Mouse (Mus musculus): Measurements from ENCODE around the gene Klhl26. TPM values are rescaled to one million over a fixed set of nuclear protein-coding genes. Genes with fewer than 3 reads are reported as not detected.

The Klhl26 gene
- polyA plus RNA-seq, 1 experiment from 2014 or later = 26.8 TPM

- Histone ChIP-seq H3K4me3 (ENCODE audit: low read length) (no peak overlapping the region), H3K36me3 (ENCODE audit: insufficient read depth, low read length) (no peaks in the 10 kb centered on the region), H3K9me3 (ENCODE audit: low read length) (no peaks in the 10 kb centered on the region), H3K27me3 (ENCODE audit: insufficient read depth, low read length) (no peaks in the 10 kb centered on the region), H3K4me2 (replicated peaks; ENCODE audit: low read depth, low read length) (no peak overlapping the region), H3K9ac (replicated peaks; ENCODE audit: low read length) (no peak overlapping the region), H3K4me1 (ENCODE audit: insufficient read depth, low read length) (peaks cover 9% of the 10 kb centered on the region), H3K27ac (ENCODE audit: low read length) (no peak overlapping the region)
- 93% methylated on average over 5 of the region's 5 CpGs for WGBS
- ATAC-seq (ENCODE audit: low FRiP score, low TSS enrichment) = no peak
These were observed 41.6 kb downstream of the Klhl26 start for GRCm38 (mm10) chr8:70435156-70435555.

- Histone ChIP-seq H3K9me3 (ENCODE audit: low read length) (no peaks in the 10 kb centered on the region), H3K4me1 (ENCODE audit: insufficient read depth, low read length) (no peaks in the 10 kb centered on the region; the same call in 1 of the 2 replicates), H3K27me3 (ENCODE audit: insufficient read depth, low read length) (no peaks in the 10 kb centered on the region), H3K36me3 (ENCODE audit: insufficient read depth, low read length) (no peaks in the 10 kb centered on the region), H3K4me3 (ENCODE audit: low read length) (no peak overlapping the region), H3K27ac (ENCODE audit: low read length) (no peak overlapping the region), H3K9ac (replicated peaks; ENCODE audit: low read length) (no peak overlapping the region), H3K4me2 (replicated peaks; ENCODE audit: low read depth, low read length) (no peak overlapping the region)
- WGBS = 42% methylated on average over 4 of the region's 4 CpGs
- no peak for ATAC-seq (ENCODE audit: low FRiP score, low TSS enrichment)
These were observed 43.7 kb downstream of the Klhl26 start for GRCm38 (mm10) chr8:70432991-70433536.

- ATAC-seq (ENCODE audit: low FRiP score, low TSS enrichment) = no peak
- Histone ChIP-seq H3K27ac (ENCODE audit: low read length) (no peak overlapping the region), H3K9ac (replicated peaks; ENCODE audit: low read length) (no peak overlapping the region), H3K4me3 (ENCODE audit: low read length) (no peak overlapping the region), H3K27me3 (ENCODE audit: insufficient read depth, low read length) (no peaks in the 10 kb centered on the region), H3K4me1 (ENCODE audit: insufficient read depth, low read length) (no peaks in the 10 kb centered on the region), H3K4me2 (replicated peaks; ENCODE audit: low read depth, low read length) (no peak overlapping the region), H3K36me3 (ENCODE audit: insufficient read depth, low read length) (no peaks in the 10 kb centered on the region), H3K9me3 (ENCODE audit: low read length) (no peaks in the 10 kb centered on the region)
- 96% methylated on average over 4 of the region's 4 CpGs for WGBS
These were observed 45.6 kb downstream of the Klhl26 start for GRCm38 (mm10) chr8:70431213-70431612.

GRCm38 (mm10) chr8:70426300-70426907 is 50.4 kb downstream of the Klhl26 start:
- WGBS = 88% methylated on average over 2 of the region's 2 CpGs
- Histone ChIP-seq H3K27me3 (ENCODE audit: insufficient read depth, low read length) (no peaks in the 10 kb centered on the region), H3K9me3 (ENCODE audit: low read length) (no peaks in the 10 kb centered on the region), H3K9ac (replicated peaks; ENCODE audit: low read length) (no peak overlapping the region), H3K4me1 (ENCODE audit: insufficient read depth, low read length) (0 out of 2 replicates have a peak, but pooled peaks cover under 1% of the 10 kb centered on the region), H3K36me3 (ENCODE audit: insufficient read depth, low read length) (no peaks in the 10 kb centered on the region), H3K4me2 (replicated peaks; ENCODE audit: low read depth, low read length) (no peak overlapping the region), H3K4me3 (ENCODE audit: low read length) (no peak overlapping the region), H3K27ac (ENCODE audit: low read length) (no peak overlapping the region)
- ATAC-seq (ENCODE audit: low FRiP score, low TSS enrichment) = no peak

- no peak overlapping the region for H3K4me3 ChIP-seq (ENCODE audit: low read length)
- no peak overlapping the region for H3K27ac ChIP-seq (ENCODE audit: low read length)
- 0 out of 2 replicates have a peak, but pooled peaks cover 14% of the 10 kb centered on the region for H3K4me1 ChIP-seq (ENCODE audit: insufficient read depth, low read length)
- no peak overlapping the region for H3K4me2 ChIP-seq (replicated peaks; ENCODE audit: low read depth, low read length)
- no peaks in the 10 kb centered on the region for H3K9me3 ChIP-seq (ENCODE audit: low read length)
- no peaks in the 10 kb centered on the region for H3K36me3 ChIP-seq (ENCODE audit: insufficient read depth, low read length)
- ATAC-seq (ENCODE audit: low FRiP score, low TSS enrichment) = no peak
- WGBS = 65% methylated on average over 2 of the region's 2 CpGs
- H3K9ac ChIP-seq (replicated peaks; ENCODE audit: low read length) = no peak overlapping the region
- H3K27me3 ChIP-seq (ENCODE audit: insufficient read depth, low read length) = no peaks in the 10 kb centered on the region
These were observed 54.0 kb downstream of the Klhl26 start for GRCm38 (mm10) chr8:70422722-70423121.

- Histone ChIP-seq H3K9ac (replicated peaks; ENCODE audit: low read length) (no peak overlapping the region), H3K4me3 (ENCODE audit: low read length) (no peak overlapping the region), H3K36me3 (ENCODE audit: insufficient read depth, low read length) (no peaks in the 10 kb centered on the region), H3K9me3 (ENCODE audit: low read length) (no peaks in the 10 kb centered on the region), H3K4me1 (ENCODE audit: insufficient read depth, low read length) (peaks cover 16% of the 10 kb centered on the region; the same call in 1 of the 2 replicates), H3K27me3 (ENCODE audit: insufficient read depth, low read length) (no peaks in the 10 kb centered on the region), H3K27ac (ENCODE audit: low read length) (no peak overlapping the region), H3K4me2 (replicated peaks; ENCODE audit: low read depth, low read length) (no peak overlapping the region)
- no peak for ATAC-seq (ENCODE audit: low FRiP score, low TSS enrichment)
- WGBS = 57% methylated on average over 18 of the region's 18 CpGs
These were observed 55.2 kb downstream of the Klhl26 start for GRCm38 (mm10) chr8:70421349-70422104.

GRCm38 (mm10) chr8:70419879-70420643 is 56.7 kb downstream of the Klhl26 start:
- Histone ChIP-seq H3K4me1 (ENCODE audit: insufficient read depth, low read length) (peaks cover 16% of the 10 kb centered on the region; the same call in 1 of the 2 replicates), H3K9me3 (ENCODE audit: low read length) (no peaks in the 10 kb centered on the region), H3K27me3 (ENCODE audit: insufficient read depth, low read length) (no peaks in the 10 kb centered on the region), H3K36me3 (ENCODE audit: insufficient read depth, low read length) (no peaks in the 10 kb centered on the region), H3K9ac (replicated peaks; ENCODE audit: low read length) (no peak overlapping the region), H3K4me3 (ENCODE audit: low read length) (no peak overlapping the region), H3K27ac (ENCODE audit: low read length) (no peak overlapping the region), H3K4me2 (replicated peaks; ENCODE audit: low read depth, low read length) (no peak overlapping the region)
- no peak; the same call in 1 of the 2 replicates for ATAC-seq (ENCODE audit: low FRiP score, low TSS enrichment)
- 76% methylated on average over 11 of the region's 11 CpGs for WGBS

GRCm38 (mm10) chr8:70418954-70419353 is 57.8 kb downstream of the Klhl26 start:
- Histone ChIP-seq H3K27me3 (ENCODE audit: insufficient read depth, low read length) (no peaks in the 10 kb centered on the region), H3K4me1 (ENCODE audit: insufficient read depth, low read length) (peaks cover 16% of the 10 kb centered on the region; the same call in 1 of the 2 replicates), H3K9ac (replicated peaks; ENCODE audit: low read length) (no peak overlapping the region), H3K4me2 (replicated peaks; ENCODE audit: low read depth, low read length) (no peak overlapping the region), H3K36me3 (ENCODE audit: insufficient read depth, low read length) (peaks cover 1% of the 10 kb centered on the region; the same call in 1 of the 2 replicates), H3K9me3 (ENCODE audit: low read length) (no peaks in the 10 kb centered on the region), H3K27ac (ENCODE audit: low read length) (no peak overlapping the region), H3K4me3 (ENCODE audit: low read length) (no peak overlapping the region)
- peak; percentile 56; the same call in 1 of the 2 replicates for ATAC-seq (ENCODE audit: low FRiP score, low TSS enrichment)
- 39% methylated on average over 14 of the region's 14 CpGs for WGBS

- no peaks in the 10 kb centered on the region for H3K9me3 ChIP-seq (ENCODE audit: low read length)
- H3K4me2 ChIP-seq (replicated peaks; ENCODE audit: low read depth, low read length) = no peak overlapping the region
- H3K27me3 ChIP-seq (ENCODE audit: insufficient read depth, low read length) = no peaks in the 10 kb centered on the region
- peaks cover 16% of the 10 kb centered on the region; the same call in 1 of the 2 replicates for H3K4me1 ChIP-seq (ENCODE audit: insufficient read depth, low read length)
- no peak overlapping the region for H3K27ac ChIP-seq (ENCODE audit: low read length)
- H3K9ac ChIP-seq (replicated peaks; ENCODE audit: low read length) = no peak overlapping the region
- no peak for ATAC-seq (ENCODE audit: low FRiP score, low TSS enrichment)
- H3K4me3 ChIP-seq (ENCODE audit: low read length) = no peak overlapping the region
- peaks cover 4% of the 10 kb centered on the region; the same call in 1 of the 2 replicates for H3K36me3 ChIP-seq (ENCODE audit: insufficient read depth, low read length)
- 43% methylated on average over 10 of the region's 10 CpGs for WGBS
These were observed 58.9 kb downstream of the Klhl26 start for GRCm38 (mm10) chr8:70417914-70418313.
